Mouse (Mus musculus): Measurements from ENCODE around the gene Kdm4a. TPM values are rescaled to one million over a fixed set of nuclear protein-coding genes. Genes with fewer than 3 reads are reported as not detected.

Gene Kdm4a
- polyA plus RNA-seq, 1 experiment, result 26.8 TPM

DNA sequence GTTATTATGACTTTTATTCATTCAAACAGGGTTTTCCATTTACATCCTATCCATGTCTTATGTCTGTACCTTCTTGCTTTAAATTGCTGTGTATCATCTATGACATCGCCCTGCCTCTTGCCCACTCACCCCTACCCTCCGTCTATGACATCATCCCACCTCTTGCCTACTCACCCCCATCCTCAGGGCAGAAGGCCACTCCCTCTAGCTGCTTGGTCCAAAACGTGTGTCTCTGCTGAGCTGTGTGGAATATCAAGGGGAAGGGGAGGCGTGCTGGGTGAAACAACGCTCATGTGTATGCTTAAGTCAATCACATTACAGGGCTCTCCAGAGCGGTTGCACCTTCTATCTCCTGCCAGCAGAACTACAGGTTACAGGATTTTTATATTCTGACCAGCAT, 83.8 kb downstream of the Kdm4a start:
- H3K27ac ChIP-seq (ENCODE audit: insufficient read depth, low read length), result no peak overlapping the region
- H3K4me3 ChIP-seq (ENCODE audit: extremely low read depth, insufficient read depth, insufficient read length), result no peak overlapping the region
- no peak for TF ChIP-seq CTCF (IDR thresholded peaks at IDR 0.05; ENCODE audit: extremely low read depth, insufficient read depth, insufficient read length, insufficient replicate concordance)
- TF ChIP-seq POLR2A (IDR thresholded peaks at IDR 0.05; ENCODE audit: low read depth, low read length), result no peak
- no peak for DNase-seq (ENCODE audit: low read depth in 1 of 2, low spot score in 2 of 2)
- WGBS, result 88% methylated on average over 6 of the region's 6 CpGs
- no peaks in the 10 kb centered on the region for H3K27me3 ChIP-seq (ENCODE audit: control insufficient read depth, insufficient read depth, low read length)
- no peaks in the 10 kb centered on the region for H3K36me3 ChIP-seq (ENCODE audit: control insufficient read depth, insufficient read depth, low read length)
- H3K4me1 ChIP-seq (ENCODE audit: control insufficient read depth, insufficient read depth, insufficient read length), result no peaks in the 10 kb centered on the region

DNA sequence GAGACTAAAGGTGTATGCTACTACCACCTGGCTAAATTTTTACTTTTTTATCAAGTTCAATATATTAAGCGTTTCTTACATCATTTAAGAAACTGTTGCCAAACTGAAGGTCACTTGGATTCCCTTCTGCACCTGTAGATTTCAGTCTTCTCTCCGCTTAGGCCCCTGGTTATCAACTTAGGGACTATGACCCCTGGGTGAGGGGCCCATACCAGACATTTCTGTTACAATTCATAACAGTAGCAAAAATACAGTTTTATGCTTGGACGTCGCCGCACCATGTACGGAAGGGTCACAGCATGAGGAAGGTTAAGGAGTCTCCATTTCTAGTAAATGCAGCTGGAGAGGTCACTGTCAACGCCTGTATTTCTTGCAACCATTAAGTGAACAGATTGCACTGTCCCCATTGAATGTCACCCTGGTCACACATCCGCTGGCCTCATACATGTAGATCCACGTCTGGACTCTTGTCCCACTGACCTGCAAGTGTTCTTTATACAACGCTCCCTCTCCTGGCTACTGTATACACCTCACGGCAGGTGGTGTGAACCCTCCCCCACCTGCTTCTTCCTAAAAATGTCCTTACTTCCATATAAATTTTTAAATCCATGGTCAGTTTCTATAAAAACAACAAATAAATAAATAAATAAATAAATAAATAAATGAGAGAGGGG, 86.9 kb downstream of the Kdm4a start:
- Histone ChIP-seq H3K4me1 (ENCODE audit: control insufficient read depth, insufficient read depth, insufficient read length) (no peaks in the 10 kb centered on the region), H3K36me3 (ENCODE audit: control insufficient read depth, insufficient read depth, low read length) (no peaks in the 10 kb centered on the region), H3K27ac (ENCODE audit: insufficient read depth, low read length) (no peak overlapping the region), H3K4me3 (ENCODE audit: extremely low read depth, insufficient read depth, insufficient read length) (no peak overlapping the region), H3K27me3 (ENCODE audit: control insufficient read depth, insufficient read depth, low read length) (no peaks in the 10 kb centered on the region)
- 94% methylated on average over 11 of the region's 11 CpGs for WGBS
- no peak for DNase-seq (ENCODE audit: low read depth in 1 of 2, low spot score in 2 of 2)
- TF ChIP-seq POLR2A (IDR thresholded peaks at IDR 0.05; ENCODE audit: low read depth, low read length), result no peak
- no peak for TF ChIP-seq CTCF (IDR thresholded peaks at IDR 0.05; ENCODE audit: extremely low read depth, insufficient read depth, insufficient read length, insufficient replicate concordance)

DNA sequence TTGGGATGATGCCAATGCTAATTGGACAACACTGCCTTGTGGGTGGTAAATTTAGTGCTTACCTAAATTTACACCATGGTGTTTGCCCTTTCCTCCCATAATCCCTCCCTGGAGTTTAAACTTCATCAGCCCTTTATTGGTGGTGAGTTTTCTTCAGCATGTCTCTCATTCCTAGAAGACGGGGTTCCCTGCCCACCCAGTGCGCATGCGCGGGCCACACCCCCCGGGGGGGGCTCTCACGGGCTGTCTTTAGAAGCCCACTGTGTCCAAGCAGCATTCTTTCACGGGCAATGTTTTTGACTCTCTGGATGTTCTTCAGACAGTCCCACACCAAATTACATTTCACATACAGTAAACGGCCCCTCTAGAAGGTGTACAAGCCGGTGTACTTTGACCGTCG, 89.4 kb downstream of the Kdm4a start:
- no peaks in the 10 kb centered on the region for H3K36me3 ChIP-seq (ENCODE audit: control insufficient read depth, insufficient read depth, low read length)
- H3K4me3 ChIP-seq (ENCODE audit: extremely low read depth, insufficient read depth, insufficient read length), result no peak overlapping the region
- no peak for DNase-seq (ENCODE audit: low read depth in 1 of 2, low spot score in 2 of 2)
- H3K4me1 ChIP-seq (ENCODE audit: control insufficient read depth, insufficient read depth, insufficient read length), result no peaks in the 10 kb centered on the region
- no peak overlapping the region for H3K27ac ChIP-seq (ENCODE audit: insufficient read depth, low read length)
- H3K27me3 ChIP-seq (ENCODE audit: control insufficient read depth, insufficient read depth, low read length), result no peaks in the 10 kb centered on the region
- 92% methylated on average over 11 of the region's 11 CpGs for WGBS
- TF ChIP-seq CTCF (IDR thresholded peaks at IDR 0.05; ENCODE audit: extremely low read depth, insufficient read depth, insufficient read length, insufficient replicate concordance) (no peak), POLR2A (IDR thresholded peaks at IDR 0.05; ENCODE audit: low read depth, low read length) (no peak)

DNA sequence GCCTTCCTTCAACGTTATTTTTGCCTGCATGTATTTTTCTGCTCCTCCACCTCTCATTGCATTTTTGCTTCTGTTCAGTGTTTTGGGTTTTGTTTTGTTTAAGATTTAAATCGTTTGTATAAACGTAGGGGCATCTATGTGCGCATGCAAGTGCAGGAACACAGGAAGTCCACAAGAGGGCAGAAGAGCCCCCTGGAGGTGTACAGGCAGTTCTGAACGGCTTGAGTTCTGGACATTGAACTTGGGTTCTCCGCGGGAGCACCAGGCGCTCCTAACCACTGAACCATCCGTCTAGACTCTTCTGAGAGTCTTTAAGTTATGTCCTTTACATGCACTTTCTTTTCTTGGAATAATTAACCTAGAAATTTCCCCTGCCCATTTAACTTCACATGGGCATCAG, 89.9 kb downstream of the Kdm4a start:
- WGBS, result 53% methylated on average over 9 of the region's 9 CpGs

DNA sequence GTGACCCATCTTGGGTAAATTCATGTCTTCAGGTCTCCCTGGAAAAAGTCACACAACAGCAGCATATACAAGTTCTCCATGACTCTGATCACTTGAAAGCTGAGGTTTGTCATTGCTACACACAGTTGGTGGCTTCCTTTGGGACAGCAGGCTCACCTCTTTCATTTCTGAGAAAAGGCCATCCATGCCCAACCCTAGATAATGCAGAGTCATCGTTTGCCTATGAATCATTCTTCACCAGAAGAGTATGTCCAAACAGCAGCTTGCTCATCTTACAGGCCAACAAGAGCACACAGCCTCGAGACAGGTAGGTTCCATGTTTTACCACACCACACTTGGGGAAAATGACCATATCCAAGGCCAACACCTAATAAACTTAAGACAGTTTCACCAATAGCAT, 91.1 kb downstream of the Kdm4a start:
- Histone ChIP-seq H3K36me3 (ENCODE audit: control insufficient read depth, insufficient read depth, low read length) (no peaks in the 10 kb centered on the region), H3K4me1 (ENCODE audit: control insufficient read depth, insufficient read depth, insufficient read length) (no peaks in the 10 kb centered on the region), H3K27me3 (ENCODE audit: control insufficient read depth, insufficient read depth, low read length) (no peaks in the 10 kb centered on the region), H3K4me3 (ENCODE audit: extremely low read depth, insufficient read depth, insufficient read length) (no peak overlapping the region), H3K27ac (ENCODE audit: insufficient read depth, low read length) (no peak overlapping the region)
- TF ChIP-seq CTCF (IDR thresholded peaks at IDR 0.05; ENCODE audit: extremely low read depth, insufficient read depth, insufficient read length, insufficient replicate concordance) (no peak), POLR2A (IDR thresholded peaks at IDR 0.05; ENCODE audit: low read depth, low read length) (no peak)
- 78% methylated on average over 2 of the region's 2 CpGs for WGBS
- no peak for DNase-seq (ENCODE audit: low read depth in 1 of 2, low spot score in 2 of 2)

More for the DNA sequence above, 89.9 kb downstream of the Kdm4a start:
- Histone ChIP-seq H3K27ac (ENCODE audit: insufficient read depth, low read length) (no peak overlapping the region), H3K4me3 (ENCODE audit: extremely low read depth, insufficient read depth, insufficient read length) (no peak overlapping the region), H3K27me3 (ENCODE audit: control insufficient read depth, insufficient read depth, low read length) (no peaks in the 10 kb centered on the region), H3K4me1 (ENCODE audit: control insufficient read depth, insufficient read depth, insufficient read length) (no peaks in the 10 kb centered on the region), H3K36me3 (ENCODE audit: control insufficient read depth, insufficient read depth, low read length) (no peaks in the 10 kb centered on the region)
- DNase-seq (ENCODE audit: low read depth in 1 of 2, low spot score in 2 of 2), result peak in 1 of 2 experiments; percentile 24
- TF ChIP-seq CTCF (IDR thresholded peaks at IDR 0.05; ENCODE audit: extremely low read depth, insufficient read depth, insufficient read length, insufficient replicate concordance) (peak; percentile 64; the same call in 1 of the 2 replicates), POLR2A (IDR thresholded peaks at IDR 0.05; ENCODE audit: low read depth, low read length) (no peak)

Other genes starting within 250 kb of the Kdm4a start
- 8.9 and 12.3 TPM in 2 replicates for gene St3gal3, start 45.1 kb downstream of the Kdm4a start, polyA plus RNA-seq (2012; rRNA removed)
- 10.1 and 11.8 TPM in 2 replicates for gene Ptprf, start 111.4 kb upstream of the Kdm4a start, polyA plus RNA-seq (2012; rRNA removed)
- 47.0 and 48.1 TPM in 2 replicates for gene Szt2, start 229.2 kb upstream of the Kdm4a start, polyA plus RNA-seq (2012; rRNA removed)
- 18.1 and 21.8 TPM in 2 replicates for gene Med8, start 229.3 kb upstream of the Kdm4a start, polyA plus RNA-seq (2012; rRNA removed)
- 105 and 130 TPM in 2 replicates for gene Elovl1, start 248.1 kb upstream of the Kdm4a start, polyA plus RNA-seq (2012; rRNA removed)